Mouse (Mus musculus): ENCODE results near the gene Ide.

Gene Ide

GRCm38 (mm10) chr19:37332726-37333125, 4.9 kb downstream of the Ide start:
- DNase-seq: no peak

GRCm38 (mm10) chr19:37327216-37327615, 10.4 kb downstream of the Ide start:
- no peak for DNase-seq

- no peak for DNase-seq
Observed at GRCm38 (mm10) chr19:37323566-37323965, 14.1 kb downstream of the Ide start.

GRCm38 (mm10) chr19:37320802-37321619, 16.6 kb downstream of the Ide start:
- DNase-seq: no peak

GRCm38 (mm10) chr19:37317359-37317758, 20.3 kb downstream of the Ide start:
- DNase-seq: no peak

GRCm38 (mm10) chr19:37315091-37315490, 22.6 kb downstream of the Ide start:
- DNase-seq: no peak

GRCm38 (mm10) chr19:37311426-37311825, 26.2 kb downstream of the Ide start:
- DNase-seq: no peak

GRCm38 (mm10) chr19:37310133-37310532, 27.5 kb downstream of the Ide start:
- DNase-seq: no peak

GRCm38 (mm10) chr19:37308941-37309340, 28.7 kb downstream of the Ide start:
- no peak for DNase-seq

GRCm38 (mm10) chr19:37307826-37308545, 29.7 kb downstream of the Ide start:
- no peak for DNase-seq

- no peak for DNase-seq
Observed at GRCm38 (mm10) chr19:37306176-37306575, 31.5 kb downstream of the Ide start.

GRCm38 (mm10) chr19:37304866-37305265, 32.8 kb downstream of the Ide start:
- DNase-seq: no peak

GRCm38 (mm10) chr19:37304006-37304405, 33.6 kb downstream of the Ide start:
- DNase-seq: no peak

- no peak for DNase-seq
Observed at GRCm38 (mm10) chr19:37301733-37302132, 35.9 kb downstream of the Ide start.

- DNase-seq: no peak
Observed at GRCm38 (mm10) chr19:37291676-37292075, 46.0 kb downstream of the Ide start.

- DNase-seq: no peak
Observed at GRCm38 (mm10) chr19:37290906-37291305, 46.7 kb downstream of the Ide start.

- DNase-seq: no peak
Observed at GRCm38 (mm10) chr19:37284775-37285174, 52.9 kb downstream of the Ide start.

- DNase-seq: no peak
Observed at GRCm38 (mm10) chr19:37283166-37283565, 54.5 kb downstream of the Ide start.

GRCm38 (mm10) chr19:37281710-37282109, 55.9 kb downstream of the Ide start:
- DNase-seq: no peak

- DNase-seq: no peak
Observed at GRCm38 (mm10) chr19:37279194-37279593, 58.5 kb downstream of the Ide start.

- no peak for DNase-seq
Observed at GRCm38 (mm10) chr19:37275555-37275954, 62.1 kb downstream of the Ide start.

- DNase-seq: no peak
Observed at GRCm38 (mm10) chr19:37269106-37269505, 68.5 kb downstream of the Ide start.

GRCm38 (mm10) chr19:37265333-37266103, 72.1 kb downstream of the Ide start:
- DNase-seq: peak; percentile 76 to 87
